Mouse (Mus musculus) liver, embryonic 14 days (tissue): Measurements from ENCODE around the gene Max. TPM values are rescaled to one million over a fixed set of nuclear protein-coding genes. Genes with fewer than 3 reads are reported as not detected.

ENCODE experiments used
- polyA plus RNA-seq: library from polyadenylated mRNA; depleted of rRNA; stranded (reverse); fragments of >200 nt; gene quantifications from 2 replicates; pipeline ENCODE4 v1.2.3, GENCODE M21; 2012; rRNA removed

Gene Max
- polyA plus RNA-seq, result 22.1 and 28.4 TPM in 2 replicates

DNA sequence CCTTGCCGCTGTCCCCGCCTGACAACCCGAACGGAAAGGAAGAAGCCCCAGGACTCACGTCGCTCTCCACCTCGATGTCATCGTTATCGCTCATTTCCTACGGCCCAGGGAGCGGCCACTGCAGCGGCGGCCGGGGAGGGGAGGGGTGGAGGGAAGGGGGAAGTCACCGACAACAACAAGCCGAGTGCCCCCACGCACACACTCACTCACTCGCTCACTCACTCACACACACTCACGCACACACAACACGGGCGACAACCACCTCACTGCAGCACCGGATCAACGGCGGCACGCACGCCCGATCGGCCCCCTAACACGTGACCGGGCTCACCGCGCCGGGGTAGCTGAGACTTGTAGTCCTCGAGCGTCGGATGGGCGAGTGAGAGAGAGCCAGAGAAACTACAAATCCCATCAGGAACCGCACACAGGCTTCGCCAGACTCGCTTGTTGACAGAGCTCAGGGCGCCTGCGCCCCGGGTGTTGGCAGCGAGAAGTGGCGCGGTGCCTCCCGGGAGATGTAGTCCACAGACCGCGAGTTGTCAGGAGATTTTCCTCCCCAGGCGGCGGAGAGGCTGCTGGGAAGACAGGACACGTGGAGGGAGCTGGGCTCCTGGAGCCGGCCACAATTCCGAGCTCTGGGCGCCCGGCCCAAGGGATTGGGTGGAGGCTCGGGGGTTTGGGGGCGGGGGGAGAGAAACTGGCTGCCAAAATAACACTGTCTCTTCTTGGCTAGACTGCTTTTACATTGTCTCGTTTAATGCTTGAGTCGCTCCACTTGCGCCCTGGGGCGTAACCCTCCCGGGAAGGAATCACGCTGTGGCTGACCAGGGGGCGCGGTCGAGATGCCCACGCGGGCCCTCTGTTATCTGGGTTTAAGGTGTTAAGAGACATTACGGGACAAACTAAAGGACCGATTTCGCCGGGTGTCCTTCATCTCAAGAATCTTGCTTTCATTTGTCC, at the start of gene Max:
Gene Max (minus strand): TSS at position 270 of the 960 bp plus-strand sequence.

Other genes with a start within 250 kb of the Max start
- 44.4 and 51.5 TPM in 2 replicates for gene Churc1, start 196.7 kb downstream of the Max start, polyA plus RNA-seq
- gene Fntb, start 196.6 kb downstream of the Max start, polyA plus RNA-seq, result 18.3 and 23.5 TPM in 2 replicates
- gene Gpx2, start 166.6 kb downstream of the Max start, polyA plus RNA-seq, result 0.03 TPM in 1 of 2 replicates, not detected in the other
- 0.14 and 0.32 TPM in 2 replicates for gene Rab15, start 139.3 kb downstream of the Max start, polyA plus RNA-seq